Mouse (Mus musculus) CH12.LX (cell line): ENCODE data around the gene Ctbp2. TPM values are rescaled to one million over a fixed set of nuclear protein-coding genes. Genes with fewer than 3 reads are reported as not detected.

ENCODE experiments used
- DNase-seq: peaks from one replicate; pipeline ENCODE4 v3.0.0-alpha.2; 2013; ENCODE audit errors: extremely low read depth
- H3K27ac ChIP-seq: 2 replicates; pipeline ENCODE4 v1.5.1; 2012; ENCODE audit warnings: low read depth, mild to moderate bottlenecking, control low read depth, moderate library complexity; ENCODE audit not compliant: insufficient read depth
- H3K27me3 ChIP-seq: replicated peaks from 2 replicates; pipeline ENCODE3; 2012; ENCODE audit warnings: inconsistent platforms
- H3K36me3 ChIP-seq, 2 experiments: replicated peaks in 1 of 2; 2 replicates each; pipeline versions ENCODE3 to v1.6.1; 2012; ENCODE audit warnings: inconsistent platforms in 1 of 2, low read length in 1 of 2, mild to moderate bottlenecking in 1 of 2, mixed read lengths in 1 of 2, moderate library complexity in 1 of 2; ENCODE audit not compliant: control insufficient read depth in 1 of 2, insufficient read depth in 1 of 2
- H3K4me1 ChIP-seq, 2 experiments: 2 replicates each; pipeline ENCODE4 v1.6.1; 2012; ENCODE audit warnings: inconsistent platforms in 1 of 2, moderate library complexity in 1 of 2; ENCODE audit not compliant: insufficient read depth in 2 of 2, control insufficient read depth in 1 of 2
- H3K4me2 ChIP-seq: 2 replicates; pipeline ENCODE4 v1.6.1; 2012; ENCODE audit warnings: low read depth, mild to moderate bottlenecking, control low read depth; ENCODE audit not compliant: poor library complexity, insufficient read depth, severe bottlenecking
- H3K4me3 ChIP-seq, 3 experiments: fragments of 150-350 bp in 1 of 3; sonication (generic) in 1 of 3; replicated peaks in 1 of 3; 2 replicates each; pipeline versions ENCODE3 to v1.5.1; 2011 to 2012; ENCODE audit warnings: low read depth in 2 of 3, low read length in 2 of 3, mild to moderate bottlenecking in 2 of 3, moderate library complexity in 2 of 3, control low read depth in 1 of 3, improper control_type of control experiment in 1 of 3, inconsistent platforms in 1 of 3, mixed read lengths in 1 of 3; ENCODE audit not compliant: poor library complexity in 1 of 3
- H3K79me2 ChIP-seq: replicated peaks from 2 replicates; pipeline ENCODE4 v1.6.1; 2012; ENCODE audit warnings: mild to moderate bottlenecking, moderate library complexity; ENCODE audit not compliant: control insufficient read depth, poor library complexity, insufficient read depth, severe bottlenecking; ENCODE audit errors: extremely low read depth
- H3K9ac ChIP-seq: 2 replicates; pipeline ENCODE4 v1.6.1; 2012; ENCODE audit warnings: low read depth, mild to moderate bottlenecking, control low read depth, moderate library complexity; ENCODE audit not compliant: insufficient read depth
- H3K9me3 ChIP-seq: replicated peaks from 2 replicates; pipeline ENCODE3; 2012; ENCODE audit warnings: low read length, inconsistent platforms, mixed read lengths
- E2F4 ChIP-seq: IDR thresholded peaks from 2 replicates; pipeline ENCODE4 v1.6.1; 2011; ENCODE audit warnings: low read depth, low read length, improper control_type of control experiment; ENCODE audit not compliant: insufficient replicate concordance
- ELF1 ChIP-seq: IDR thresholded peaks from 2 replicates; pipeline ENCODE4 v1.6.1; 2014; ENCODE audit warnings: low read depth, mild to moderate bottlenecking, inconsistent platforms, low read length, improper control_type of control experiment
- EP300 ChIP-seq: IDR thresholded peaks from 2 replicates; pipeline ENCODE4 v1.6.1; 2011; ENCODE audit warnings: low read length, improper control_type of control experiment
- ETS1 ChIP-seq: conservative IDR thresholded peaks from 2 replicates; pipeline ENCODE4 v1.6.1; 2012; ENCODE audit warnings: low read depth, mild to moderate bottlenecking, inconsistent platforms, low read length, improper control_type of control experiment, moderate library complexity
- IRF4 ChIP-seq: IDR thresholded peaks from 2 replicates; pipeline ENCODE4 v1.6.1; 2014; ENCODE audit warnings: low read depth, mild to moderate bottlenecking, inconsistent platforms, low read length, improper control_type of control experiment
- JUND ChIP-seq: conservative IDR thresholded peaks from 2 replicates; pipeline ENCODE4 v1.6.1; 2011; ENCODE audit warnings: low read depth, low read length, improper control_type of control experiment
- KAT2A ChIP-seq: IDR thresholded peaks from 2 replicates; pipeline ENCODE4 v1.6.1; 2012; ENCODE audit warnings: low read length, improper control_type of control experiment, inconsistent platforms; ENCODE audit not compliant: insufficient replicate concordance
- MAFK ChIP-seq: IDR thresholded peaks from 2 replicates; pipeline ENCODE4 v1.6.1; 2011; ENCODE audit warnings: low read length, improper control_type of control experiment; ENCODE audit not compliant: insufficient replicate concordance
- MAZ ChIP-seq: IDR thresholded peaks from 2 replicates; pipeline ENCODE4 v1.6.1; 2012; ENCODE audit warnings: low read depth, mild to moderate bottlenecking, inconsistent platforms, low read length, improper control_type of control experiment, moderate library complexity
- MYC ChIP-seq: IDR thresholded peaks from 2 replicates; pipeline ENCODE4 v1.6.1; 2011; ENCODE audit warnings: low read depth, mild to moderate bottlenecking, improper control_type of control experiment, low read length
- POLR2AphosphoS2 ChIP-seq: IDR thresholded peaks from 2 replicates; pipeline ENCODE4 v1.6.1; 2011; ENCODE audit warnings: low read depth, low read length, improper control_type of control experiment
- RAD21 ChIP-seq: IDR thresholded peaks from 2 replicates; pipeline ENCODE4 v1.6.1; 2011; ENCODE audit warnings: low read depth, mild to moderate bottlenecking, low read length, improper control_type of control experiment, moderate library complexity
- TCF12 ChIP-seq: IDR thresholded peaks from 2 replicates; pipeline ENCODE4 v1.6.1; 2014; ENCODE audit warnings: low read depth, mild to moderate bottlenecking, inconsistent platforms, low read length, improper control_type of control experiment
- USF1 ChIP-seq: IDR thresholded peaks from 2 replicates; pipeline ENCODE4 v1.6.1; 2014; ENCODE audit warnings: low read depth, mild to moderate bottlenecking, inconsistent platforms, low read length, improper control_type of control experiment
- dilution Hi-C: fragments of 300-500 bp; cut with MboI; formaldehyde crosslinking; loops from 2 replicates; pipeline ENCODE4 v1.14.3; 2020; ENCODE audit warnings: low sequenced_read_pairs; ENCODE audit not compliant: extremely low pct_unique_long_range_greater_than_20kb, extremely low pct_ligation_motif_present
- in situ Hi-C: fragments of 300-500 bp; cut with MboI; formaldehyde crosslinking; loops from 3 replicates; pipeline ENCODE4 v1.14.3; 2019; ENCODE audit warnings: low sequenced_read_pairs, low pct_ligation_motif_present, low pct_unique_long_range_greater_than_20kb, mixed read lengths
- polyA plus RNA-seq: library from polyadenylated mRNA; unstranded; fragments of >175 nt; gene quantifications from 2 replicates; pipeline ENCODE4 v1.2.1, GENCODE M21; 2012; ENCODE audit warnings: low read depth; ENCODE audit not compliant: insufficient read length
- total RNA-seq, 2 experiments: library from RNA; depleted of rRNA; stranded (reverse); fragments of 300-350 nt in 1 of 2; fragments of >200 nt in 1 of 2; gene quantifications; 2 replicates each; pipeline ENCODE4 v1.2.3; 2012 to 2014

The Ctbp2 gene
- total and polyA plus RNA-seq, 3 experiments = 0.59 to 1.1 (median 0.68) TPM

DNA sequence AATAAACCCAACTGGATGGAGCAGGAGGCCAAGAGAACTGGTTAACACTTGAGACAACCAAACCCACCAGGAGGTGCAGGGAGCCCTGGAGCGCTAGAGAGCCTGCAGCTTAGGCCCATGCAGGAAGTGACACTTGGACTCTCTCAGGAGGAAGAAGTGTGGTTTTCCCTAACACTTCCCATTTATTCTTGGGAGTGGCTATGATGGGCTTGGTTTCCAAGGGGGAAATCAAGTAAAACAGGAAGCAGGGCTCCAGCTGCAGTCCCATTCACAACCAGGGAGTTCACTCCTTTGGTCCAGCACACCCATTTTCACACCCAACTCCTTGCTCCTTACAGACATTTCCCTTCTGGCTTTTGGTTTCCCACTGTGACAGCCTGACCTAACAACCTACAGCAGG lies 45.2 kb downstream of the Ctbp2 start:
- Histone ChIP-seq H3K36me3 (no peaks in the 10 kb centered on the region), H3K9me3 (no peaks in the 10 kb centered on the region), H3K4me2 (no peak overlapping the region), H3K4me3 (no peak overlapping the region), H3K4me1 (no peaks in the 10 kb centered on the region), H3K27me3 (peaks cover 94% of the 10 kb centered on the region), H3K9ac (no peak overlapping the region), H3K27ac (no peak overlapping the region), H3K79me2 (no peaks in the 10 kb centered on the region)
- no peak for DNase-seq
- dilution Hi-C loops = no loop called here
- no peak for TF ChIP-seq E2F4
- in situ Hi-C loops = no loop called here

DNA sequence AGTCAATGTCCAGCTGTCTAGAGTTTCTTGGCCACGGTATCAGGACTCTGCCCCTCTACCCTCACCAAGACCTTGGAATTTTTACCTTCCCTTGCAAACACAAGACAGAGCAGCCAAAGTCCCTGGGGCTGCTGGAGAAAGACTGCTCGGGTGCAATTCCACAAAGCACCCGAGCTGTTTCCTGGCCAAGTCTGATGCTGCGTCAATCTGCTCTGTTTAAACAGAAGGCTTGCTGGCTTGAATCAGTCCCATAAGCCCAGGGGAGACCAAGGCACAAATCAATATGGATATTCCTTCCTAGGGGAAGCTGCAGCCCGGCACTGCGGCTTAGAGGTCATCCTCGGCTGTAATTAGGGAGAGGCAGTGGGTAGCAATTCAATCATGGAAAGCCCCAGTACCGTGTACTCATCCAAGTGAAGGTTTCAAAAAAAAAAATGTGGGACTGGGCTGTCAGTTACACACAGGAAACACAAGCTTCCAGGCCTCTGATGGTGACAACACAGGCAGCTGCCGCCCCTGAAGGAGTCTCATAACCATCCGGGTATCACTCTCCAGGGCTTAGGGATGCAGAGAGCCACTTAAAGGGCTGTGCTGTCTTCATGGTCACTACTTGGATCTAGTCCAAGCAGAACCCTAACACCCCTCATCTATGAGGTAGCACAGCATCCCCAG lies 49.6 kb downstream of the Ctbp2 start:
- dilution Hi-C loops = no loop called here
- no peak for TF ChIP-seq MAZ
- no peak for TF ChIP-seq USF1
- TF ChIP-seq MYC = no peak
- TF ChIP-seq MAFK = no peak
- TF ChIP-seq ELF1 = no peak
- no peak for TF ChIP-seq E2F4
- TF ChIP-seq EP300 = no peak
- no peak for TF ChIP-seq ETS1
- TF ChIP-seq IRF4 = no peak
- TF ChIP-seq JUND = no peak
- no peak for TF ChIP-seq KAT2A
- in situ Hi-C loops = no loop called here
- Histone ChIP-seq H3K27ac (no peak overlapping the region), H3K4me1 (no peaks in the 10 kb centered on the region), H3K27me3 (peaks cover 95% of the 10 kb centered on the region), H3K79me2 (no peaks in the 10 kb centered on the region), H3K36me3 (no peaks in the 10 kb centered on the region), H3K4me3 (no peak overlapping the region), H3K9me3 (no peaks in the 10 kb centered on the region), H3K4me2 (no peak overlapping the region), H3K9ac (no peak overlapping the region)
- no peak for DNase-seq

DNA sequence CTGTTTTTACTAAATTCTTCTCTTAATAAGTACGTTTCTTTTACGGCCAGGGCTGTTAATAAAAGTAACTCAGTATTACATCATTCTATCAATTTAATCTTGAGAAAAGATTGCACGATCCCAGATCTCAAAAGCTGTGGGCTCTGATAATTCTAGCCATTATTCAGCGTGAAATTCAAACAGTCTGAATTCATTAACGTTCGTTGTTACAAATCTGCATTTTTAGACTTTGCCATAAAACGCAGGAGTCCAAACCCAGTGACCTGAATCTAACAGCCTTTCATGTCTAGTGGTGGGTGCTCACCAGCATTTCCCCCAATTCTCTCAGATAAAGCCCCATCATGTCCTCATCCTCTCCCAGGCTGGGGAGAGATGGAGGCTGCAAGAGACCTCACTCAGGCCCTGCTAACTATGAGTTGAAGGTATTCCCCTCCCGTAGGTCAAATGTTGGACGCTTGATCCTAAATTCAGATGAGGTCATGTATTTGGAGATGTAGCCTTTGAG lies 51.0 kb downstream of the Ctbp2 start:
- no peak for TF ChIP-seq E2F4
- no peak for TF ChIP-seq USF1
- no peak for TF ChIP-seq RAD21
- no peak for TF ChIP-seq ELF1
- no peak for TF ChIP-seq MAFK
- TF ChIP-seq POLR2AphosphoS2 = no peak
- TF ChIP-seq TCF12 = no peak
- H3K4me1 ChIP-seq = no peaks in the 10 kb centered on the region
- H3K27me3 ChIP-seq = peaks cover 94% of the 10 kb centered on the region
- H3K36me3 ChIP-seq = no peaks in the 10 kb centered on the region
- dilution Hi-C loops = no loop called here
- H3K79me2 ChIP-seq = no peaks in the 10 kb centered on the region
- in situ Hi-C loops = no loop called here
- H3K27ac ChIP-seq = no peak overlapping the region
- H3K4me2 ChIP-seq = no peak overlapping the region
- H3K4me3 ChIP-seq = no peak overlapping the region
- no peaks in the 10 kb centered on the region for H3K9me3 ChIP-seq
- no peak overlapping the region for H3K9ac ChIP-seq
- DNase-seq = no peak
